Mouse (Mus musculus) limb, embryonic 12.5 days (tissue): ENCODE measurements around the gene Fosl2. TPM values are rescaled to one million over a fixed set of nuclear protein-coding genes. Genes with fewer than 3 reads are reported as not detected.
A peak's percentile ranks its signal among the peaks of the same experiment; 100 is the strongest.

Source experiments
- ATAC-seq: fragments of 200-750 bp; cut with Nextera tagmentation; 2 replicates; pipeline ENCODE4 v1.8.0; 2017; ENCODE audit warnings: low read depth, moderate TSS enrichment; ENCODE audit not compliant: insufficient number of reproducible peaks, insufficient read depth, low FRiP score, low TSS enrichment
- H3K27ac ChIP-seq: fragments of 300-500 bp; sonication (generic); 2 replicates; pipeline ENCODE4 v1.5.1; 2016; ENCODE audit warnings: mild to moderate bottlenecking, moderate library complexity
- H3K27me3 ChIP-seq: fragments of 300-500 bp; sonication (generic); 2 replicates; pipeline ENCODE4 v1.6.1; 2016; ENCODE audit warnings: mild to moderate bottlenecking, moderate library complexity
- H3K36me3 ChIP-seq: fragments of 300-500 bp; sonication (generic); 2 replicates; pipeline ENCODE4 v1.6.1; 2016; ENCODE audit warnings: mild to moderate bottlenecking, moderate library complexity
- H3K4me1 ChIP-seq: fragments of 300-500 bp; sonication (generic); replicated peaks from 2 replicates; pipeline ENCODE4 v1.6.1; 2016
- H3K4me2 ChIP-seq: fragments of 300-500 bp; sonication (generic); 2 replicates; pipeline ENCODE4 v1.6.1; 2016; ENCODE audit warnings: mild to moderate bottlenecking, moderate library complexity
- H3K4me3 ChIP-seq: fragments of 300-500 bp; sonication (generic); replicated peaks from 2 replicates; pipeline ENCODE4 v1.5.1; 2016; ENCODE audit warnings: mild to moderate bottlenecking
- H3K9ac ChIP-seq: fragments of 300-500 bp; sonication (generic); replicated peaks from 2 replicates; pipeline ENCODE4 v1.6.1; 2016; ENCODE audit warnings: mild to moderate bottlenecking, moderate library complexity
- H3K9me3 ChIP-seq: fragments of 300-500 bp; sonication (generic); 2 replicates; pipeline ENCODE4 v1.6.1; 2016; ENCODE audit warnings: mild to moderate bottlenecking, moderate library complexity
- WGBS: fragments of 180-500 bp; shearing (Covaris S2); methylation state at CpG from one replicate; pipeline ENCODE4 v1.1.7; 2016; 5-methylcytosine and 5-hydroxymethylcytosine counted together
- polyA plus RNA-seq: library from polyadenylated mRNA; unstranded; fragments of >200 nt; fragmentation: Nextera tagmentation; extraction: Ambion mirVana; gene quantifications from 2 replicates; pipeline ENCODE4 v1.2.1, GENCODE M21; 2016

Fosl2 gene
- polyA plus RNA-seq, 1 experiment from 2014 or later, result 1.2 TPM

DNA sequence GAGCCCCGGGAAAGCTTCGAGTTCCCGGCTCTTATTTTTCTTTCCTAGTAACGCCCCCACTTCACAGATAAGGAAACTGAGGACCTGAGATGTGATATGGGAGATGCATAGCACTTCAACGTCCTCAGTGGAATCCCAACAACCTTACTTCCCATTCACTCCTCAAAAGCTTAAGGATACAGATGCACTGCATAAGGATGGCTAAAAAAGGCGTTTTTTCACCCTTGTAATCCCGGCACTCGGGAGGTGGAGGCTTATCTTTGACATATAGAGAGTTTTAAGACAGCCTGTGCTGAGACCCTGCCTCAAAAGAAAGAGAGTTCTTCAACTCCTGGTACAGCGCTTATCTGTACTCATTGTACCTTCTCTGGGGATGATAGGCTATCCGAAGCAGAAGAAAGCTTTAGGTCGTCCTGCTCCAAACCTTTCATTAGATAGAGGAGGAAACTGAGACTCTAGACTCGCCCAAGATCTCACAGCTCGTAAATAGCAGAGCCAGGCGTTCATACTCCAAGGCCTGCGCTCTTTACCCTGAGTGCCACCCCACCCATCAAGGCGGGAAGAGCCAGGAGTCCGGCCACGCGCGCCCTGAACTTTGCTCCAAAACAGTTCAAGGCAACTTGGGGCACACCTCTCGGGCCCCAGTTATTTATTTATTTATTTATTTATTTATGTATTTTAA is 1.4 kb upstream of the Fosl2 start:
- WGBS, result 1% methylated on average over 21 of the region's 21 CpGs
- Histone ChIP-seq H3K4me2 (peak overlapping the region; percentile 96), H3K27me3 (peaks cover 68% of the 10 kb centered on the region), H3K9ac (0 out of 2 replicates have a peak overlapping the region, but pooled peaks have one; percentile 70), H3K4me3 (peak overlapping the region; percentile 66), H3K27ac (0 out of 2 replicates have a peak overlapping the region, but pooled peaks have one; percentile 78), H3K4me1 (peaks cover 38% of the 10 kb centered on the region), H3K9me3 (no peaks in the 10 kb centered on the region), H3K36me3 (no peaks in the 10 kb centered on the region)
- no peak for ATAC-seq

DNA sequence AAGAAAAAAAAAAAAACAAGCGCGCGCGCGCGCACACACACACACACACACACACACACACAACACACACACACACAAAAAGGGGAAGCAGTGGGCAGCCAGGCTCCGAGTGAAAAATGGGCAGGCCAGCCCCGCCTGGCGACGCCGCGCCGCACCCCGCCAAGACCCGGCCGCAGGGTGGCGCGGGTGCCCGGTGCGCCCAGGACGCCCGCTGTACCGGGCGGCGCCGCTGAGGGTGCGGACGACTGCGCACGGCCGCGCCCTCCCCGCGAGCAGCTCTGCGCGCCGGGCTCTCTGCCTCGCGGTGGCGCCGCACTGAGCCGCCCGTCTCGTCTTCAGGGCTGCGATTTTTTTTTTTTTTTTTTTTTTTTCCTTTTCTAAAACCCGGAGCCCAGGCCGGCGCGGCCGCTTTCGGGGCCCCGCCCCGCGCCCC is 682 bp upstream of the Fosl2 start:
- Histone ChIP-seq H3K4me1 (peaks cover 39% of the 10 kb centered on the region), H3K4me3 (peak overlapping the region; percentile 66), H3K9ac (peak overlapping the region; percentile 69), H3K4me2 (peak overlapping the region; percentile 96), H3K27ac (peak overlapping the region; percentile 88), H3K36me3 (no peaks in the 10 kb centered on the region), H3K9me3 (no peaks in the 10 kb centered on the region), H3K27me3 (peaks cover 65% of the 10 kb centered on the region)
- peak; percentile 20; the same call in 1 of the 2 replicates for ATAC-seq
- WGBS, result under 1% methylated on average over 48 of the region's 54 CpGs

DNA sequence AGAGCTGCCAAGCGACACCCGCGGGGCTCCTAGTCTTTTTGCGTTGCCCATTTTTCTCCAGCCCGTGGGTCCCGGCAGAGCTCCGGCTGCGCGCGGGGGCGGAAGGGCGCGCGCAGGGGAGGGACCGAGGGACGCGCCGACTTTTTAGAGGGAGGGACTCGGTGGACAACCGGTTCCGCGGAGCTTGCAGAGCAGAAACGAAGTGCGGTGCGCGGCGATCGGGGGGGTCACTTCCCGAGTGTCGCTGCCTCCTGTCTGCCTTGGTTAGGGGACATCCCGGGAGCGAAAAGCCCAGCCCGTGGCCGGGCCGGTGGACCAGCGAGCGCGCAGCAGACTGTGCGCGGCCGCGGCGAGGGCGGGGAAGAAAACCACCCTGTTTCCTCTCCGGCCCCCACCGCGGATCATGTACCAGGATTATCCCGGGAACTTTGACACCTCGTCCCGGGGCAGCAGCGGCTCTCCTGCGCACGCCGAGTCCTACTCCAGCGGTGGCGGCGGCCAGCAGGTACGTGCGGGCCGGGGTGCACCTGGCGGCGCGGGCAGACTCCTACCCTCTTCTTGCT is 781 bp downstream of the Fosl2 start:
- peak overlapping the region; percentile 69 for H3K9ac ChIP-seq
- under 1% methylated on average over 63 of the region's 63 CpGs for WGBS
- no peaks in the 10 kb centered on the region for H3K36me3 ChIP-seq
- ATAC-seq, result no peak
- peaks cover 51% of the 10 kb centered on the region for H3K27me3 ChIP-seq
- H3K4me2 ChIP-seq, result peak overlapping the region; percentile 96
- H3K9me3 ChIP-seq, result no peaks in the 10 kb centered on the region
- H3K4me3 ChIP-seq, result peak overlapping the region; percentile 66
- peaks cover 39% of the 10 kb centered on the region for H3K4me1 ChIP-seq
- H3K27ac ChIP-seq, result peak overlapping the region; percentile 88

DNA sequence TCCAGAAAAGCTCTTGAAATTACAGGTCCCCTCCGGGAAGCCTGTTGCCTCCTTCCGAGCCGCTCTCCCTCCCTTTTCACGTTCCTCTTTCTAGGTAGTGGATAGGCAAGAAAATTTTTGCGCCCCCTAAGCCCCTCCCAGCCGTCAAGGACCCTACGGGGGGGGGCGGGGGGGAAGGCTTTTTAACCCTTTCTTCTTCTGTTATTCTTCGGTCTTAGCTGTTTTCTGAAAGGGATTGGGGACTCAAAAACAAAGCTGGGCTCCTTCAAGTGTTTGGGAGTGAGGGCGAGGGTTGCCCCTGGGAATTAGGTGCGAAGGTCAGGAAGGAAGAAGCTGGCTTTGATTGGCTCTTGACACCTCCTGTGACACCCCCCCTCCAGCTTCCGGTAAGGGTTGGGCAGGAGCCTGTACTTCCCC is 1.5 kb downstream of the Fosl2 start:
- Histone ChIP-seq H3K27ac (no peak overlapping the region; the same call in 1 of the 2 replicates), H3K36me3 (no peaks in the 10 kb centered on the region), H3K9me3 (no peaks in the 10 kb centered on the region), H3K4me2 (peak overlapping the region; percentile 96), H3K9ac (peak overlapping the region; percentile 42), H3K4me3 (peak overlapping the region; percentile 66), H3K27me3 (peaks cover 43% of the 10 kb centered on the region), H3K4me1 (peaks cover 39% of the 10 kb centered on the region)
- no peak for ATAC-seq
- 1% methylated on average over 12 of the region's 12 CpGs for WGBS

DNA sequence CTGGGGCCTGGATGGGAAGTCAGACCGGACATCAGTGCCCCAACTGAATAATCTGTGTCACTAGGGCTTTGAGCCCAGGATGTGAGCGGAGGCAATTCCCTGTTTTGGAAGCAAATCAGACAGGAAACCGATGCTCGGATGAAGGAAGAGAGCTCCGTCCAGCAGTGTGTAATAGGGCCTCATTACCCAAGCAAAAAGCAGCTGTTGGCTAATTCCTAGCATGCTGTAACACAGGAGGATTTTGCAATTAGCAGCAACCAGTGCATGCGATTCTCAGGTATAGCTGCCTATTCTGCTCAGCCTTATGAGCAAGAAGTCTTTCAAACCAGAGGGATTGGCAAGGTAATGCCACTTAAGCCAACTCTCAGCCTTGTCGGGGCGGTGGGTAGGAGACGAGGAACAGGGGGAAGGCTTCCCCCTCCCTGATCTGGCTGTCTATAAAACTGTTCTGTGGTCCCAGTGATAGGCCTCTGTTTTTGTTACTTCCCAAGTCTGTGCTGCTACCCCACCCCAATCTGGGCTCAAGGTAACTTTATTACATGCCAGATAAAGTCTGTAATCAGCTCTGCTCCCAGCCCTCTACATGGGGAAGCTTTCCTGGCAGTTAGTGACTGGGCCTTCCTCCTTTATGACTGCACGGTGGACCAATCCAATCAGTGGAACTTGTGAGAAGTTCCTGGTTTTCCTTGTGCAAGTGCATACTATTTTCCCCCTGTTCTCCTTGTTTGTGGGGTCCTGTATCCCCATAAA is 3.0 kb downstream of the Fosl2 start:
- Histone ChIP-seq H3K4me3 (peak overlapping the region; percentile 66; the same call in 1 of the 2 replicates), H3K36me3 (no peaks in the 10 kb centered on the region), H3K9me3 (no peaks in the 10 kb centered on the region), H3K4me2 (peak overlapping the region; percentile 96), H3K27me3 (peaks cover 36% of the 10 kb centered on the region), H3K27ac (no peak overlapping the region), H3K9ac (no peak overlapping the region), H3K4me1 (peaks cover 39% of the 10 kb centered on the region)
- 39% methylated on average over 10 of the region's 10 CpGs for WGBS
- no peak for ATAC-seq

DNA sequence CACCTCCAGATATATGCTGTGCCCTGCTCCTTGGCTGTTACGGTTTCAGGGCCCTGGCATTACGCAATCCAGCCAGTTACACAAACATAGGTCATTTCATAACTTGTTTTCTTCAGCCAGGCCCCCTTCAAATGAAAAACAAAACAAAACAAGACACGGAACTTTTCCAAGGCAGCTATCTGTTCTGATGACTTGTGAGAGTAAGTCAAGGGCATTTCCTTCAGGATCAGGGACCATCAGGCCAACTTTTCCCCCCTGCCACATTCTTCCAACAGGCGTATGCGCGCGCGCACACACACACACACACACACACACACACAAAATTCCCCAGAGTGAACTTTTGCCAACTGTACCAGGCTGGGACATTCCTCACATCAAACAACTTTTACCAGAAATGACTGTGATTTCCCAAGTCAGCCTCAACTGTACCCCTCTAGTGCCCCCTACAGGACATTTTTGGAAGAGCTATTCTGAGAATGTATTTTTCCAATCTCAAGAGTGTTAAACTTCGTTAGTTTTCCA is 4.0 kb downstream of the Fosl2 start:
- no peak overlapping the region for H3K4me3 ChIP-seq
- no peak overlapping the region for H3K4me2 ChIP-seq
- no peak overlapping the region for H3K9ac ChIP-seq
- 50% methylated on average over 9 of the region's 9 CpGs for WGBS
- no peaks in the 10 kb centered on the region for H3K9me3 ChIP-seq
- H3K27me3 ChIP-seq, result peaks cover 28% of the 10 kb centered on the region
- no peaks in the 10 kb centered on the region for H3K36me3 ChIP-seq
- ATAC-seq, result no peak
- H3K27ac ChIP-seq, result no peak overlapping the region
- peaks cover 30% of the 10 kb centered on the region for H3K4me1 ChIP-seq

DNA sequence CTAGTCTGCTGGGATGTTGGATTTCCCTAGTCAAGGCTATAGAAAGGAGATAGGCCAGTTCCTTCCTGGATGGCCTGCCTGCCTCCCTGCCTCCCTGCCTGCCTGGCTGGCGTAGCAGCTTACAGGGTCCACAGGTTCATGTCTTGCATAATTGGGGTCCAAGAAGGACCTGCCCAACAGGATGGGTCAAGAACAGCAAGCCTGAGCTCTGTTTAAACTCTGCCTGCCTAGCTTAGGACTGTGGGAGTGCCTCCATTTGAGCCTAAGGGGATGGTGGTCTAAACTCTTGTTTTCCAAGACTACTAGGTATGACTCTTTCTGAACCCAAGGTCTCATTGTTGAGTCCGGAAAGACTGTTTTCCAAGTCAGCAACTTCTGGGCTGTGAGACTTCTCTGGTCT is 6.3 kb downstream of the Fosl2 start:
- H3K4me2 ChIP-seq, result no peak overlapping the region
- no peak overlapping the region for H3K9ac ChIP-seq
- no peaks in the 10 kb centered on the region for H3K9me3 ChIP-seq
- no peak for ATAC-seq
- no peak overlapping the region for H3K4me3 ChIP-seq
- peaks cover 29% of the 10 kb centered on the region for H3K4me1 ChIP-seq
- H3K36me3 ChIP-seq, result no peaks in the 10 kb centered on the region
- 87% methylated on average over 2 of the region's 2 CpGs for WGBS
- peaks cover 19% of the 10 kb centered on the region for H3K27me3 ChIP-seq
- H3K27ac ChIP-seq, result no peak overlapping the region

DNA sequence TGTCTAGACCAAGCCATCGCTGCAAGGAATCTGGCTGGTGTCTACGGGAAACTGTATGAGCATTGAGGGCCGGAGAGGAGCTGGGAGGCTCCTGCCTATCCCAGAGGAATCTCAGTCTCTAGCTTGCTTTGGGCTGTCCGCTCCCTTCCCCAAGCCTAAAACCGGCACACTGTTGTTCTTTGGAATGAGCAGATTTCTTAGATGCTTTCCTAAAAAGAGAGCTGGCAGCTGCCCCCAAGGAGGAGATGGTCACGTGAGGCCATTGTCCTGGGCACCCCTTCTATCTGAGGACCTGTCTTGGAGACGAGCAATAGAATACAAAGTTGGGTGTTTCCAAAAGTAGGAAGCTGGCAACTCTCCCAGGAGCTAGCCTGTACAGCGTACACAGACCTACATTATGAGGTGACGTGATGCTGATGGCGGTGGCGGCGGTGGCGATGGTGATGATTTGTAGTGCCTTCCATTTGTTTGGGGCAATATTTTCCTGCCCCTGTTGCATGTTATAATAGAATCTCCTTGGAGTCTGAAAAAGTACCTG is 7.9 kb downstream of the Fosl2 start:
- no peak for ATAC-seq
- H3K9ac ChIP-seq, result no peak overlapping the region
- peaks cover 15% of the 10 kb centered on the region for H3K4me1 ChIP-seq
- WGBS, result 73% methylated on average over 13 of the region's 13 CpGs
- no peak overlapping the region for H3K27ac ChIP-seq
- no peaks in the 10 kb centered on the region for H3K9me3 ChIP-seq
- H3K4me3 ChIP-seq, result no peak overlapping the region
- H3K36me3 ChIP-seq, result no peaks in the 10 kb centered on the region
- H3K4me2 ChIP-seq, result no peak overlapping the region
- peaks cover 3% of the 10 kb centered on the region; the same call in 1 of the 2 replicates for H3K27me3 ChIP-seq

DNA sequence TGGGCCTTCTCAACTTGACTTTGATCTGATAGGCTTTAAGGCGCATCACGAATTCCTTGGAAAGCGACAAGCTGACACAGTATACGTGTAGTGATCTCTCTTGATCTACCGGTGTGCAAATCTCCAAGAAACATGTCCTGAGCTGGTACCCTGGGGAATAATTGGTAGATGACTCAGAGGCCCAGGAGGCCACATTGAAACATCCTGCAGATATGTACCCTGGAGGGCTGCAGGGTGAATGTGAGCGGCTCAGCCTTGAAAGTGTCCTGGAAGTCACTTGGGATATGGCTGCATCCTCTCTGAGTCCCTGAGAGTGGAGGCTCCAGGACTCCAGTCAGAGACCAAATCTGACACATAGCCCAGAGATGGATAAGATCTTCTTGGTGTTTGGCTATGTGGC is 10.7 kb downstream of the Fosl2 start:
- no peak for ATAC-seq
- 91% methylated on average over 6 of the region's 6 CpGs for WGBS

DNA sequence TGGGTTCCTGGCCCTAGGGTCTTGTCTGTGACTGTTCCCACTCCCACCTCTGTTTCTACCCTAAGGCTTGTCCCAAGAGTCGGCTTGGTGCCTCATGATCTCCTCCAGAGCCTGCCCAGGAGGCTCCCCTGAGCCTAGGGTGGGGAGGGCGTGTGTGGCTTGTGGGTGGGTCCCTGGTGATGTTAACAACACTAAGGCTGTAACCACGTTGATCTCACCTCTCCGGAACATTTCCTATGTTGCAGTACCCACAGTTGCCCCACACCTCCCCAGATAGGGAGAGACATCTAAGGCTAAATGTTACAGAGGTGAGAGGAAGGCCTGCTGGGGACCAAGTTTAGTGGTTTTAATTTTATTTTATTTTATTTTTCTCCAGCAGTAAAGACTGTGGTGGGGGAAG is 13.0 kb downstream of the Fosl2 start:
- no peak overlapping the region for H3K4me2 ChIP-seq
- H3K9me3 ChIP-seq, result no peaks in the 10 kb centered on the region
- WGBS, result 75% methylated on average over 4 of the region's 4 CpGs
- no peak overlapping the region for H3K9ac ChIP-seq
- H3K4me3 ChIP-seq, result no peak overlapping the region
- no peak for ATAC-seq
- peaks cover 14% of the 10 kb centered on the region for H3K27me3 ChIP-seq
- H3K4me1 ChIP-seq, result peaks cover 12% of the 10 kb centered on the region
- no peaks in the 10 kb centered on the region for H3K36me3 ChIP-seq
- H3K27ac ChIP-seq, result no peak overlapping the region

More for the DNA sequence above, 10.7 kb downstream of the Fosl2 start:
- no peak overlapping the region for H3K4me3 ChIP-seq
- no peaks in the 10 kb centered on the region for H3K36me3 ChIP-seq
- H3K27ac ChIP-seq, result no peak overlapping the region
- 0 out of 2 replicates have a peak, but pooled peaks cover 8% of the 10 kb centered on the region for H3K4me1 ChIP-seq
- H3K9ac ChIP-seq, result no peak overlapping the region
- no peaks in the 10 kb centered on the region; the same call in 1 of the 2 replicates for H3K27me3 ChIP-seq
- no peak overlapping the region for H3K4me2 ChIP-seq
- no peaks in the 10 kb centered on the region for H3K9me3 ChIP-seq

DNA sequence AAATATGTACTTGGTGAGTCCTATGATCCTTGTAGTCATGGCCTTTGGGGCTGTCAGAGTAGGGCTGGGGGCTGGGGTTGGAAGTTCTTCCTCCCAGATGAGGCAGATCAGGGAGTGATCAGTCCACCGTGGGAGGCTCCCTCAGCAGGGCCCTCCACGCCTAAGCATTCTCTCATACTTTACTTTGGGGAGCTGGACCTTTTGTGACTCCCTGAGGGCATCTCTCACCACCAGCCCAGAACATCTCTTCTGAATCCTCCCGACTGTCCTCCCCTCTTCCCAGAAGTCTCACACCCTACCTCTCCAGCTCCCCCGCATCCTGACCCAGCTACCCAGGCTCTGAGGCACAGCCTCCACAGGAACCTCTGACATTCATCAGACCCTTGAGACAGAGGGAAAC is 15.6 kb downstream of the Fosl2 start:
- ATAC-seq, result no peak
- no peaks in the 10 kb centered on the region for H3K9me3 ChIP-seq
- WGBS, result 66% methylated on average over 4 of the region's 4 CpGs
- H3K27ac ChIP-seq, result no peak overlapping the region
- H3K27me3 ChIP-seq, result peaks cover 14% of the 10 kb centered on the region
- no peak overlapping the region for H3K4me2 ChIP-seq
- peaks cover 12% of the 10 kb centered on the region for H3K4me1 ChIP-seq
- no peak overlapping the region for H3K4me3 ChIP-seq
- no peaks in the 10 kb centered on the region for H3K36me3 ChIP-seq
- H3K9ac ChIP-seq, result no peak overlapping the region
